Mouse (Mus musculus): ENCODE data around the gene Bnipl. TPM values are rescaled to one million over a fixed set of nuclear protein-coding genes. Genes with fewer than 3 reads are reported as not detected.
"Not testable (repeated sequence)": the region's sequence is repeated elsewhere in the genome, so short reads cannot be mapped to it uniquely, and the experiment has no call there.

Bnipl gene
- polyA plus RNA-seq, 1 experiment from 2014 or later: 2.1 TPM

DNA sequence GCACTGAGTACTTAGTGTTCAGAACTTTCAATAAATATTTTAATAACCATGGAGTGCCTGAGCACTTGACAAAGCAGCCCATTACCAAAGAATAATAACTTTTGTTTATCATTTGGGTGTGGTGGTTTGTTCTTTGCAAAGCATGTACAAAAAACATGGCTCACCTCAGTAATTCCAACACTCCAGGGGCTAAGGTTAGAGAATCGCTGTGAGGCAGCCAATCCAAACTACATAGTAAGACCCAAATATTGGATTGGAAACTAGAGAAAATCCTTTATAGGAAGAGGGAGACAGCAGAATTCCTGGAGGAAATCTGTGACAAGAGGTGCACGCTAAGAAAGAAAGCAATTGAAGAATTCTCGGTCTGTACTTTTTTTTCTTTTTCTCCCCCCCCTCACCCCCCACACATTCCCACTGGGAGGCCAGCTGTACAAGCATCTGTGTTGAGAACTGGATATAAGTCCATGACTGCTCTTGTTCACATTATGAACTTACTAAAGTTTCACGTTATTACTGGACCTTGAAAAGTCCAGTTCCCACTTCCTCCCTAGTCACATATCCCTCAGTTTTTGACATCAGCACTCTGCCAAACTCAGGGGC is 34.2 kb downstream of the Bnipl start:
- Histone ChIP-seq H3K9ac (ENCODE audit: low read depth, low read length) (peak overlapping the region; percentile 96), H3K27ac (ENCODE audit: low read depth, low read length) (peak overlapping the region; percentile 100), H3K4me3 (ENCODE audit: low read length) (peak overlapping the region; percentile 85), H3K4me2 (replicated peaks; ENCODE audit: low read depth, low read length) (peak overlapping the region; percentile 48), H3K36me3 (ENCODE audit: control insufficient read depth, insufficient read depth, low read length) (peaks cover 30% of the 10 kb centered on the region), H3K4me1 (ENCODE audit: control insufficient read depth, insufficient read depth, low read length) (peaks cover 5% of the 10 kb centered on the region; the same call in 1 of the 2 replicates), H3K9me3 (ENCODE audit: control insufficient read depth, low read length) (no peaks in the 10 kb centered on the region), H3K27me3 (ENCODE audit: control insufficient read depth, insufficient read depth, low read length) (no peaks in the 10 kb centered on the region)
- ATAC-seq (ENCODE audit: low FRiP score, low TSS enrichment): no peak; the same call in 1 of the 2 replicates
- 20% methylated on average over 4 of the region's 4 CpGs for WGBS

DNA sequence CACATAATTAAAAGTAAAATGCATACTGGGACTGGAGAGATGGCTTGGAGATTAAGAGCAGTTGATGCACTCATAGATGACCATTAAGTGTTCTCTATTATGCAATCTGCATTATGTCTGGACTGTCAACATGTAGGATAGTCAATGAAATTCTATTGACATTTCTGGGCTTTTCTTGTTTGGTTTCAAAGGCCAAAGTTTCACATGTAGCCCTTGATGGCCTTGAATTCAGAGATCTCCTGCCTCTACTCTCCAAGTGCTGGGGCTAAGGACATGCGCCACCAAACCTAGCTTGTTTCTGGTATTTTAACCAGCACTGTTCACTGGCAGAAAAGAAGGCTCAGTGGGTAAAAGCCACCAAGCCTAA is 37.4 kb downstream of the Bnipl start:
- Histone ChIP-seq H3K4me1 (ENCODE audit: control insufficient read depth, insufficient read depth, low read length) (peaks cover 5% of the 10 kb centered on the region; the same call in 1 of the 2 replicates), H3K27me3 (ENCODE audit: control insufficient read depth, insufficient read depth, low read length) (no peaks in the 10 kb centered on the region), H3K9me3 (ENCODE audit: control insufficient read depth, low read length) (no peaks in the 10 kb centered on the region), H3K27ac (ENCODE audit: low read depth, low read length) (no peak overlapping the region), H3K4me3 (ENCODE audit: low read length) (no peak overlapping the region), H3K4me2 (replicated peaks; ENCODE audit: low read depth, low read length) (no peak overlapping the region), H3K36me3 (ENCODE audit: control insufficient read depth, insufficient read depth, low read length) (peaks cover 26% of the 10 kb centered on the region), H3K9ac (ENCODE audit: low read depth, low read length) (no peak overlapping the region)
- 97% methylated on average over 1 of the region's 1 CpGs for WGBS
- ATAC-seq (ENCODE audit: low FRiP score, low TSS enrichment): no peak

DNA sequence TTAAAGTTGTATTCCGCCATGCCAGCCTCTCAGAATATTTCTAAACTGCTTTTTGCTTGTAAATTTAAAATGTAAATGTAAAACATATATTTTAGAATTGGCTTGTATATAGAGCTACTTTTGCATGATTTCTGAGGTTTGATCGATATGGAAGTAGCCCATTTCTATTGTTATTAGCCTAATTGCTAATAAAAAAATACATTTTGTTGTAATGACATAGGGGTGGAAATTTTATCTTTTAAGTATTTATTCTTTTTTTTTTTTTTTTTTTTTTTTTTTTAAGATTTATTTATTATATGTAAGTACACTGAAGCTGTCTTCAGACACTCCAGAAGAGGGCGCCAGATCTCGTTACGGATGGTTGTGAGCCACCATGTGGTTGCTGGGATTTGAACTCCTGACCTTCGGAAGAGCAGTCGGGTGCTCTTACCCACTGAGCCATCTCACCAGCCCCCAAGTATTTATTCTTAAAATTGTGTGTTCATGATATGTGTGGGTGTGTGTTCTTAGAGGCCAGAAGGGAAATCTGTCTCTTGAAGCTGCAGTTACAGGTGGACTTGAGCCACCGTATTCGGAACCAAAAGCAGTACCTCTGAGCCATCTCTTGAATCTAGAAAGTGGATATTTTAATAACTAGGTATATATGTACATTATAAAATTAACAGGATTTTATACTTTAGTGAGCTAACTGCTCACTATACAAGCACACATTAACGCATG is 37.9 kb downstream of the Bnipl start:
- not testable (repeated sequence) for H3K9ac ChIP-seq (ENCODE audit: low read depth, low read length); H3K4me2 ChIP-seq (replicated peaks; ENCODE audit: low read depth, low read length); H3K4me3 ChIP-seq (ENCODE audit: low read length); ATAC-seq (ENCODE audit: low FRiP score, low TSS enrichment); H3K27me3 ChIP-seq (ENCODE audit: control insufficient read depth, insufficient read depth, low read length); H3K9me3 ChIP-seq (ENCODE audit: control insufficient read depth, low read length); H3K4me1 ChIP-seq (ENCODE audit: control insufficient read depth, insufficient read depth, low read length); H3K27ac ChIP-seq (ENCODE audit: low read depth, low read length)
- 95% methylated on average over 7 of the region's 10 CpGs for WGBS
- peaks cover 26% of the 10 kb centered on the region for H3K36me3 ChIP-seq (ENCODE audit: control insufficient read depth, insufficient read depth, low read length)

DNA sequence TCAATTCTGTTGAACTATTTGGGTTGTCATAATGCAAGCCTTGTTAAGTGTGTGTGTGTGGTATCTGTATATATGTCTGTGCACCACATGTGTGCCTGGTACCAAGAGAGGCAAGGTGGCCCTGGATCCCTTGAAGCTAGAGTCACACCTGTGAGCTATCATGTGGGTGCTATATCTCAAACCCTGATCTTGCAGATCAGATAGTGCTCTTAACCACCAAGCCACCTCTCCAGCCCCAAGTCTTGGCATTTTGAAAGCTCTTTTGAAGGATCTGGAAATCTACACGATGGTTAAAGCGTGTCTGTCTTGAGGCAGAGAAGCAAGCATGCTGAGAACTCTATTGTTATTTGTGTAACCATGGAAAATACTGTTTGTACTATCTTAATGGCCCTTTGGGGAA is 40.4 kb downstream of the Bnipl start:
- H3K27ac ChIP-seq (ENCODE audit: low read depth, low read length): no peak overlapping the region
- H3K27me3 ChIP-seq (ENCODE audit: control insufficient read depth, insufficient read depth, low read length): no peaks in the 10 kb centered on the region
- 87% methylated on average over 2 of the region's 2 CpGs for WGBS
- peaks cover 43% of the 10 kb centered on the region for H3K36me3 ChIP-seq (ENCODE audit: control insufficient read depth, insufficient read depth, low read length)
- no peak overlapping the region for H3K4me3 ChIP-seq (ENCODE audit: low read length)
- no peaks in the 10 kb centered on the region for H3K4me1 ChIP-seq (ENCODE audit: control insufficient read depth, insufficient read depth, low read length)
- H3K9me3 ChIP-seq (ENCODE audit: control insufficient read depth, low read length): no peaks in the 10 kb centered on the region
- no peak for ATAC-seq (ENCODE audit: low FRiP score, low TSS enrichment)
- H3K4me2 ChIP-seq (replicated peaks; ENCODE audit: low read depth, low read length): no peak overlapping the region
- no peak overlapping the region for H3K9ac ChIP-seq (ENCODE audit: low read depth, low read length)

DNA sequence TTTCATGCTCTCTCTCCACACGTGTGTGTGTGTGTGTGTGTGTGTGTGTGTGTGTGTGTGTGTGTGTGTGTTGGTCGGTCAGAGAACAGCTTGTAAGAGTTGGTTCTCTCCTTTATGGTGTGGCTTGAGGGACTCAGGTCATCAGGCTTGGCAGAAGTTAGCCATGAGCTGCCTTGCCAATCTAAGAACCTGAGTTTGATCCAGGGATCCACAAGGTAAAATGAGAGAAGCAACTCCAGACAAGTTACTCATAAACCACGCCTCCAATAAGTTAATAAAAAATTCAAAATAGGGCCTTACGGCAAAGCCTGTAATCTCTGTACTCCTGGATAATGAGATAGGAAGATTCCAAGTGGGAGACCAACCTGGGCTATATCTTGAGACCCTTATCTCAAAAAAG is 42.7 kb downstream of the Bnipl start:
- H3K27ac ChIP-seq (ENCODE audit: low read depth, low read length): no peak overlapping the region
- H3K4me3 ChIP-seq (ENCODE audit: low read length): no peak overlapping the region
- H3K36me3 ChIP-seq (ENCODE audit: control insufficient read depth, insufficient read depth, low read length): peaks cover 54% of the 10 kb centered on the region
- ATAC-seq (ENCODE audit: low FRiP score, low TSS enrichment): no peak
- no peak overlapping the region for H3K4me2 ChIP-seq (replicated peaks; ENCODE audit: low read depth, low read length)
- H3K9ac ChIP-seq (ENCODE audit: low read depth, low read length): no peak overlapping the region
- 86% methylated on average over 4 of the region's 4 CpGs for WGBS
- no peaks in the 10 kb centered on the region for H3K9me3 ChIP-seq (ENCODE audit: control insufficient read depth, low read length)
- H3K27me3 ChIP-seq (ENCODE audit: control insufficient read depth, insufficient read depth, low read length): no peaks in the 10 kb centered on the region
- no peaks in the 10 kb centered on the region for H3K4me1 ChIP-seq (ENCODE audit: control insufficient read depth, insufficient read depth, low read length)

DNA sequence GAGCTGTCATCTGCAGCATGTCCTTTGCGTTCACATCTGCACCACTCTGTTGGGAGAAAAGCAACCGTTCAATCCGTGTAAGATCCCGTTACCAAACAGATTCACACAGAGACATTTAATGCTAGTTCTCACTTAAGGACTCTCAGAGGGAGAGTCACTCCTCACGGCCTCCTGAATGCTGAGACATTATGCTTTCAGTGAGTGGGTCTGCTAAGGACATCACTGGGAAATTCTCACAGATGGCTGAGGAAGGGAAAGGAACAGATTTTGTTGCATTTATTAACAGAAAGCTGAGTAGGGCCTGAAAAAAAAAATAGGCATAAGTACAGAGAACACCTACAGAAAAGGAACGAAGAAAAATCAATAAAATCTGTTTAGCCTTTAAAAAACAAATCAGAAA is 47.1 kb downstream of the Bnipl start:
- Histone ChIP-seq H3K9me3 (ENCODE audit: control insufficient read depth, low read length) (no peaks in the 10 kb centered on the region), H3K4me3 (ENCODE audit: low read length) (no peak overlapping the region), H3K27ac (ENCODE audit: low read depth, low read length) (no peak overlapping the region), H3K4me1 (ENCODE audit: control insufficient read depth, insufficient read depth, low read length) (no peaks in the 10 kb centered on the region; the same call in 1 of the 2 replicates), H3K4me2 (replicated peaks; ENCODE audit: low read depth, low read length) (no peak overlapping the region), H3K36me3 (ENCODE audit: control insufficient read depth, insufficient read depth, low read length) (peaks cover 66% of the 10 kb centered on the region), H3K9ac (ENCODE audit: low read depth, low read length) (no peak overlapping the region), H3K27me3 (ENCODE audit: control insufficient read depth, insufficient read depth, low read length) (no peaks in the 10 kb centered on the region)
- WGBS: 93% methylated on average over 6 of the region's 6 CpGs
- ATAC-seq (ENCODE audit: low FRiP score, low TSS enrichment): no peak

DNA sequence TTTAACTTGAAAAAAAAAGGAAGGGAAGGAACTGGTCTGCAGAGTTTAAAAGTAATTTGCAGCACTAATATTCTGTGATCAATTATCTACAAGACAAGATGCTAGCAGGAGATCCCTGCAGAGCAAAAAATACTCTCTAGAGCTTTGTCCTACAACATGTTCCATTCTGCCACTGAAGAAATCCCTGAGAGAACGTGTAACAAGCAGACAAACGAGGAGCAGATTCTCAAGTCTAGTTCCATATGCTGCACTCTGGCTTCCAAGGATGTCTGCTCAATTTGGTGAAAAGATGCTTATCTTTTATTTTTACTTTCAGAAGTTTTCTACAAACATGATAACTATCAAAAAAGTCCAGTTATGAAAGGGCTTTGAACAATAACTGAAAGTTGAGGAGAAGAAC is 50.4 kb downstream of the Bnipl start:
- Histone ChIP-seq H3K36me3 (ENCODE audit: control insufficient read depth, insufficient read depth, low read length) (peaks cover 79% of the 10 kb centered on the region), H3K27ac (ENCODE audit: low read depth, low read length) (no peak overlapping the region), H3K9ac (ENCODE audit: low read depth, low read length) (no peak overlapping the region), H3K27me3 (ENCODE audit: control insufficient read depth, insufficient read depth, low read length) (no peaks in the 10 kb centered on the region), H3K4me3 (ENCODE audit: low read length) (no peak overlapping the region), H3K4me1 (ENCODE audit: control insufficient read depth, insufficient read depth, low read length) (no peaks in the 10 kb centered on the region; the same call in 1 of the 2 replicates), H3K4me2 (replicated peaks; ENCODE audit: low read depth, low read length) (no peak overlapping the region), H3K9me3 (ENCODE audit: control insufficient read depth, low read length) (no peaks in the 10 kb centered on the region)
- ATAC-seq (ENCODE audit: low FRiP score, low TSS enrichment): no peak
- 75% methylated on average over 2 of the region's 2 CpGs for WGBS

DNA sequence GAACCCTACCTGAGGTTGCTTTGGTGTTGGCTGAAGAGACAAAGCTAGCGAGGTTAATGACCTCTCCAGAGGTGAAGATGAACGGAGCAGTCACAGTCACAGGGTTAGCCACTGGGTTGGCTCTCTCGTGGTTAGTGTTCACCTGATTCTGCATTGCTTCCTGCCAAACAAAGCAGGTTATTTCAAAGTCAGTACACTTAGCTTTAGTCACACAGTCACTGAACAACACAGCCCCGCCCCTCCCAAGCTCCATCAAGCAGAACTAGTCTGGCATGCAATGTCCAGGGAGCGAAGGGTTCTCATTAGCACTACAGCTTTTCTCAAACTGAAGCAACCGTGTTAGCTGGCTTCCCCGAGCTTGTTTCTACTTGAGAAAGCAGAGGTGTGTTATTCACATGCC is 50.9 kb downstream of the Bnipl start:
- no peak overlapping the region for H3K9ac ChIP-seq (ENCODE audit: low read depth, low read length)
- H3K36me3 ChIP-seq (ENCODE audit: control insufficient read depth, insufficient read depth, low read length): peaks cover 78% of the 10 kb centered on the region
- ATAC-seq (ENCODE audit: low FRiP score, low TSS enrichment): peak; percentile 66; the same call in 1 of the 2 replicates
- H3K27ac ChIP-seq (ENCODE audit: low read depth, low read length): 0 out of 2 replicates have a peak overlapping the region, but pooled peaks have one; percentile 5
- H3K4me2 ChIP-seq (replicated peaks; ENCODE audit: low read depth, low read length): no peak overlapping the region
- H3K27me3 ChIP-seq (ENCODE audit: control insufficient read depth, insufficient read depth, low read length): no peaks in the 10 kb centered on the region
- WGBS: 59% methylated on average over 7 of the region's 7 CpGs
- H3K4me3 ChIP-seq (ENCODE audit: low read length): no peak overlapping the region
- no peaks in the 10 kb centered on the region for H3K9me3 ChIP-seq (ENCODE audit: control insufficient read depth, low read length)
- H3K4me1 ChIP-seq (ENCODE audit: control insufficient read depth, insufficient read depth, low read length): no peaks in the 10 kb centered on the region; the same call in 1 of the 2 replicates

DNA sequence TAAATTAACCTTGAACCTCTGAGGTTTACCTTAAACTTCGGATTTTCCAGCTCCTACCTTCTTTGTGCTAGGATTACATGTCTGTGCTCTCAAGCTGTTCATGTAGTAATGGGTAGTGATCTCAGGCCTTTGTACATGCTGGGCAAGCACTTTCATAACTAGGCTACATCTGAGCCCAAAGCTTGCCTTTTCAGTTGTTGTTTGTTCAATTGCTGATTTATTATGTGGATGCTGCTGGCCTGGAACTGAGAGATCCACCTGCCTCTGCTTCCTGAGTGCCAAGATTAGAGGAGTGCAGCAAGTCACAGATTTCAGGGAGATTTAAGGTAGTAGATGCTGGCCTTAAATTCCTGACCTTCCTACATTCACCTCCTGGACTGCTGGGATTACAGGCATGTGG is 51.9 kb downstream of the Bnipl start:
- no peak overlapping the region for H3K4me2 ChIP-seq (replicated peaks; ENCODE audit: low read depth, low read length)
- H3K27ac ChIP-seq (ENCODE audit: low read depth, low read length): no peak overlapping the region
- no peaks in the 10 kb centered on the region; the same call in 1 of the 2 replicates for H3K4me1 ChIP-seq (ENCODE audit: control insufficient read depth, insufficient read depth, low read length)
- no peak overlapping the region for H3K4me3 ChIP-seq (ENCODE audit: low read length)
- H3K9ac ChIP-seq (ENCODE audit: low read depth, low read length): no peak overlapping the region
- no peak for ATAC-seq (ENCODE audit: low FRiP score, low TSS enrichment)
- H3K9me3 ChIP-seq (ENCODE audit: control insufficient read depth, low read length): no peaks in the 10 kb centered on the region
- 88% methylated on average over 1 of the region's 1 CpGs for WGBS
- H3K36me3 ChIP-seq (ENCODE audit: control insufficient read depth, insufficient read depth, low read length): peaks cover 78% of the 10 kb centered on the region
- H3K27me3 ChIP-seq (ENCODE audit: control insufficient read depth, insufficient read depth, low read length): no peaks in the 10 kb centered on the region
